Mouse (Mus musculus): ENCODE data around the gene Arpc3.

Arpc3 gene

DNA sequence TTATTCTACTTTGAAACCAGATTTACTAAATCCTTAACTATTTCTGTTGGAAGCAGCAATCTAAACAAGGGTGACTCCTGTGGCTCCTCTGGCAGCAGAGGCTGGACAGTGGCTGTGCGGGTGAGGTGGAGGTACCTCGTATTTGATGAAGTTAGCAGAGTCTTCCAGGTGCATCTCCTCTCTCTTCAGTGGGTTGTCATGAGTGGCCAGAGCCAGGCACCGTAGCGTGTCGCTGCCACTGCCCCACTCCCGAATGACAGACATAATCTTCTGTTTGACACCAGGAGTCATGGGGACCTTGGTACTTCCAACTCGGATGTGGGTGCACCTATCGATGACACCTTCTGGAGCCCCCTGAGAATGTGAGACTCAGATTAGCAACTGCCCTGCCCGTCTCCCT, 69.8 kb downstream of the Arpc3 start:
- no peak for ATAC-seq (ENCODE audit: insufficient number of reproducible peaks, low FRiP score, low TSS enrichment)

Data from cerebellum, adult (tissue).